Mouse (Mus musculus) forelimb bud, embryonic 11.5 days (tissue): ENCODE results near the gene Ffar2.

ENCODE experiments used
- DNase-seq: peaks from one replicate; pipeline ENCODE4 v3.0.0-alpha.2; 2012; ENCODE audit warnings: low read depth, low spot score

The Ffar2 gene

DNA sequence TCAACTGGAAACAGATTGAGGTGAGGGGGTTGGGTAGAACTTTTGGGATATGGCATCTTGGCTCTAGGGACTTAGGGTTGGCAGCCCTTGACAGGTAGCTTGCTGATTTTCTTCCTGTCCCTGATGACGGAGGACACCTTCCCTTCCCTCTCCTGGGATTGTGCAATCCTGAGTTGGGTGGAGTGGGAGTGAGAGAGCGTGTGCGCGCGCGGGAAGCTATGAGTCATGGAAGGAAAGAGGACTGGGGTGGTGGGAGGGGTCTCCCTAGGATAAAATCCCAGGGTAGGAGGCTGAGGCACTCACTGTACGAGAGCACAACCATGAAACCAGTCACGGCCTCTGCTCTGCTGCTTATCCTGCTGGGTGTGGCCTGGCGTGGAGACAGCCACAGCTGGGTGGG is 47.5 kb downstream of the Ffar2 start:
- DNase-seq, result no peak

DNA sequence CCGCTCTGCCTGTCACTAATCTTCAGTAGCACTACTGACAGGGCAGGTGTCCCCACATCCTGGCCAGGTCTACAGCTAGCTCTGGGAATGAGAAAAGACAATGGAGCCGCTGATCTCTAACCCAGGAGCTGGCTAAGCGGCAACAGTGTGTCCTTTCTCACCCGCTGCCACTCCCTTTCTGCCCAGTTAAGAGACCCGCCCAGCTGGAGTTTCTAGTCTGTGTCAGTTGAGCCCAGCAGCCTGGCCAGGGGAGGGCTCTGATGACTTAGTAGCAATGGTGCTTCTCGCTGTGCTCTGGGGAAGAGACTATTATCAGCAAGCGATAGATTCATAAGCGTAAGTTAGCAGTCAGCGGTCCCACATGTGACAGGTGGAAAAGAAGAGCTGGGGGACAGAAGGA is 54.3 kb downstream of the Ffar2 start:
- DNase-seq, result no peak
